Mouse (Mus musculus) 416B (cell line): ENCODE measurements at regions not wholly inside any gene's neighbourhood (a gene's known extent, or its start where the extent isn't known, plus 50 kb on each side); places are given as distances from the start of the nearest gene placed in this dataset.

Experiments used
- DNase-seq: peaks from one replicate; pipeline ENCODE4 v3.0.0; 2011; ENCODE audit warnings: low read depth

- DNase-seq: no peak
Measured at GRCm38 (mm10) chr5:133821273-133821672, 278.2 kb upstream of the Castor2 start.

GRCm38 (mm10) chr5:133815462-133815861, 284.0 kb upstream of the Castor2 start:
- DNase-seq: no peak

DNA sequence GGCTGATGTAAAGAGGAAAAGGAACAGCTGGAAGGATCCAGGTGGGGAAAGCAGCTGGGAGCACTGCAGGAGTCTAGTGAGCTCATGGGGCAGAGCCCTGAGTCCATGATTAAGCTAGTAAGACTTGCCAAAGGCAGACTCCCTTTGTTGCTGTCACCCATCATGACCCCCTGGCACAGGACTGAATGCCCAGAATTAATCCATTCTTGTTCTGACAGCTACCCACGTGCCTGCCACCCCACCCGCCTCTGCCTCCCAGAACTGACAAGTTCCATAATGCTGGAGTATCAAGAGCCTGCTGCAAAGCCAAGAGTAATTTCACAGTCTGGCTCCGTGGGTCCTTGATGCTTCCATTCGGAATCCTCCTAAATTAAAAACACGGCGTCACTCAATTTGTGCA, 285.1 kb upstream of the Castor2 start:
- no peak for DNase-seq

DNA sequence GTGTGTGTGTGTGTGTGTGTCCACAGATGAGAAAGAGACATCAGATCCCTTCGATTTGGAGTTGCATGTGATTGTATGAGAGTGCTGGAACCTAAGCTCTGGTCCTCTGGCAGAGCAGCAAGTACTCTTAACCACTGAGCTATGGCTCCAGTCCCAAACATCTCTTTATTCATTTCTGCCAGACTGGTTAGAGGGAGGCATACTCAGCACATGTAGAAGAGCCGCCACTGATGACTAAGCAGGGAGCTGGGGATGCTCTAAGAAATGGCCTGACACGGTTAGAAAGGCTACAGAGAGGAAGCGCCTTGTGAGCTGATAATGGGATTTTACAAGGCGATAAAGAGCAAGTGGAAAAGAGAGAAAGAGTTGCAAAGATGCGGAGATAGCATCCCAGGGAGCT, 287.3 kb upstream of the Castor2 start:
- DNase-seq: no peak

DNA sequence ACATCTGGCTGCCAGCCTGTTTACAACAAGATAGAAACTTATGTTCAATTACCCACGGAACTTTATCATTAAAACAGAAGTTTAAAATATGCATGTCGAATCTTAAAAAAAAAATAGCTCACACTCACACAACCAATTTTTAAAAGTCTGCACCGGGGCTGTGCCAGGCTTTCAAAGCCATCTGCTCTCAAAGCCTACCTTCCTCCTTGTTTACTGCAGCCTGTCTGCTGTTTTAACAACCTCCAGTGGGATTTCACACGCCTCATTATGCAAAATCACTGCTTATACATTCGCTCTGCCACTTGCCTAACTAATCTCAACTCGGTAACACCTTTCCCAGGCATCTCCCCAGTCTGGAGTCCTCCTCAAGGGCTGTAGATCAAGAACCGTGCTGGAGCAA, 292.6 kb upstream of the Castor2 start:
- no peak for DNase-seq

GRCm38 (mm10) chr5:133802001-133802400, 297.5 kb upstream of the Castor2 start:
- DNase-seq: peak; percentile 26

GRCm38 (mm10) chr5:133795638-133796037, 303.9 kb upstream of the Castor2 start:
- DNase-seq: no peak

DNA sequence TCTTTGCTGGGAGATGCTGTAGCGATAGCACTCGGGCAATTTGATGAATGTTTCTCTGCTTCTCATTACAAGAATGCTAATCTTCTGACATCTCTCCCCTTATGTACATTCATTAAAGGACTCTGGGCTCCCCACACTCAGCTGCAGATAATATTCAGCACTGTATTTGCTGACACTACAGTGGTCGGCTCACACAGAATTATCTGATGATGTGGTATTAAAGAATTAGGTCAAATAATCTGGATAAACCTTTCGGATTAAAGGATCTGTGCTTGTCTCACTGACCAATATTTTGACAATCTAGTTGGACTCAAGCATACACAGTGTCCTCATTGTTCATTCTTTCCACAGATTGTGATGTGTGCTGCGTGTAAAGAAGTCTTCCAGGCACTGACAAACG, 308.8 kb upstream of the Castor2 start:
- DNase-seq: no peak

DNA sequence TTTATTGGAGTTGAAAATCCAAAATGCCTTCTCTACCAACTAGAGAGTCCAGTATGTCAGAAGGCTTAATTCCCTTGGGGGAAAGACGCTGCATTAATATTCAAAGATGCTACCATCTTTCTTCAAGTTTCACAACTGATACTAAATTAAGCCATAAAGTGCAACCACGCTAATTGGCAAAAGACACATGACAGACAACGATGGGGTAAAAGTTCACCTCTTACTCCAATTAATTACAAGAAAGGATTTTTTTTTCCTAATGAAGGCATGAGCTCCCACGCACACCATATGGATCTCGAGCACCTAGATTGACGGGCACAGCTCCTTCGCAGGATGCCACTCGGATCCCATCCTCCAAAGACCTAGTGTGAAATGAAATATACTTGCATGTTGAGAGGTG, 311.5 kb upstream of the Castor2 start:
- no peak for DNase-seq

DNA sequence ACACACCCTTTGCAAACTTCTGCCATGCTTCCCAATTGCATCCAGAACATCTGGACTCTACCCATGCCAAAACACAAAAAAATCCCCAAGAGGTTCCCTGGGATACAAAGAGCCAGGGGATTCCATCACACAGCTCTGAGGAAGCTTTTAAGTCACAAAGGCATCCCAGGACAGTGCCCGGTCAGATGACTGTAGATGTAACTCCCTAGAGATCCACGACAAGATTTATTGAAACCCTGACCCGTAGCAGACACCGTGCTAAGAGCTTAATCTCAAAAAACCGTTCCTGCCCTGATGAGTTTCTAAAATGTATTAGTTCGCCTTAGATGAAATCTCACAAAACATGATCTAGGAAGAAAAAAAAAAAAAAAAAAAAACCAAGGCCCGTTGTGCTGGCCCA, 312.0 kb upstream of the Castor2 start:
- DNase-seq: no peak

GRCm38 (mm10) chr5:133776591-133776990, 322.9 kb upstream of the Castor2 start:
- no peak for DNase-seq

- no peak for DNase-seq
Measured at GRCm38 (mm10) chr5:133774116-133774515, 325.4 kb upstream of the Castor2 start.

DNA sequence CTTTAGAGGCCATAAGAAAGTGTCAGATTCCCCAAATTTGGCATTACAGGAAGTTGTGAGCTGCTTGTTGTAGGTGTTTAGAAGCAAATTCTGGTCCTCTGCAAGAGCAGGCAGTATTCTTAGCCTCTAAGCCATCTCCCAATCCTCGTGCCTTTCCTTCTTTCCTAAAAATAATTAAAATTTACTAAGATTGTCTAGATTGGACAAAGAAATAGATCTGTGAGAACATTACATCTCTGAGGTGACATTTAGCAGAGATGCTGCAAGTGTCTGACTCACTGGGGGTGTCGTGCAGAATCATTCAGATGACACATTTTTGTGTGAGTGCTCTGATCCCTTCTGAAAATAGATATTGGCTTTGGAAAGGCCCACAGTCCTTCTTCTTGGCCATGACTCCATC, 330.7 kb upstream of the Castor2 start:
- DNase-seq: no peak

DNA sequence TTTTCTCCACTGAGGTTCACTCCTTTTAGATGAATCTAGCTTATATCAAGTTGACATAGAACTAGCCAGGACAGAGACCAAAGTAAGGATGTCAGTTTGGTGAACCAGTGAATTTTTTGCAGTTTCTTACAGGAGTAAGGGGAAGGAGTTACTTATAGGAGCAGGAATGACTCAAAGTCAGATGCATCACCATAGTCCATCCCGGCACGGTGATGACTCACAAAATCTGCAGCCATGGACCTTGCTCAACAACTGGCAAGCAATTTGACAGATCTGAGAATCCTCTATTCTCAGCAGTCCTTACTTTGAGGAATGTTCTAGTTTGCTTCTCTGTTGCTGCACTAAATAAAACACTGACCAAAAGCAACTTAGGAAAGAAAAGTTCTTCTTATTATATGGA, 341.7 kb upstream of the Castor2 start:
- no peak for DNase-seq

GRCm38 (mm10) chr5:133754180-133754579, 345.3 kb upstream of the Castor2 start:
- no peak for DNase-seq

DNA sequence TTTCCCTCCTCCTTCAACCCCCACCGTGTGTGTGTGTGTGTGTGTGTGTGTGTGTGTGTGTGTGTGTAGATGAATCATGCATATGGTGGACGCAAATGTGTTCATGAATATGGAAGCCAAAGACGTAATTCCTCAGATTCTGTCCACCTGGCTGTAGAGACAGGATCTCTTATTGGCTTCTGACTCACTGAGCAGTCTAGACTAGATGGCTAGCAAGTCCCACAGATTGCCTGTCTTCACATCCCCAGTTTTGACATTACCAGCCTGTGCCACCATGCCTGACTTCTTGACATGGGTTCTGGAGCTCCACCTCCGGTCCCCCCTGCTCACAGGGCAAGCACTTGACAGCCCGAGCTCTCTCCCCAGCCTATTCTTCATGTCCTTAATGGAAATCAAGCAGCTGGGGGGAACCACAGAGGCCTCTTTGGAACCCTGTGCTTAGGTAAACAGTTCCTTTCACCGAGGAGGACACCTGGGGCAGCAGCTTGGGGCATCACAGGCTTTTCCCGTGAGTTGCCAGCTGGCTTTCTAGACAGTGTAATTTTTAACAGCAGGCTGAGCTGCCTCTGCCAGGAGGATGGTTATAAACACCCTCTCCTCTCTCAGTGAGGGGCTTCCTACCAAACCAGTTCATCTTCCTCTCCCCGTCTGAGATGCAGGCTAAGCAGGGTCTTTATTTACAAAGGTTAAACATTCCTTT, 345.9 kb upstream of the Castor2 start:
- DNase-seq: no peak

DNA sequence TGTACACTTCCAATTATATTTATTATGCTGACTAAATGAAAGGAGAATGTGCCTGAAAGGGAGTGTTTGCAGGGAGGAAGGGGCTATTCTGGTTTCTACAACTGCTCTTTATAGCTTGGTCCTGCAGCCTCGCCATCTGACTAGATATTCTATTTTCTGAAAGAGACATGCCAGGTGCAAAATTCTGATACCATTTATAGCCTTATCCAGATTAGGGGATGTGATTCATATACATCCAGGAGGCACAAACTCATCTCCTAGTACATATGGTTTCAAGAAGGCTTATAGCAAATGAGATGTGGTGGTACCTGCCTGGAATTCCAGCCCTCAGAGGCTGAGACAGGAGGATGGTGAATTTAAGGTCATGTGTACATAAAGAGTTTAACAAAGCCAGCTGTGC, 352.6 kb upstream of the Castor2 start:
- DNase-seq: no peak

GRCm38 (mm10) chr5:133746411-133746810, 353.1 kb upstream of the Castor2 start:
- DNase-seq: no peak

GRCm38 (mm10) chr5:133744136-133744535, 355.4 kb upstream of the Castor2 start:
- no peak for DNase-seq

GRCm38 (mm10) chr5:133743606-133744005, 355.9 kb upstream of the Castor2 start:
- no peak for DNase-seq

DNA sequence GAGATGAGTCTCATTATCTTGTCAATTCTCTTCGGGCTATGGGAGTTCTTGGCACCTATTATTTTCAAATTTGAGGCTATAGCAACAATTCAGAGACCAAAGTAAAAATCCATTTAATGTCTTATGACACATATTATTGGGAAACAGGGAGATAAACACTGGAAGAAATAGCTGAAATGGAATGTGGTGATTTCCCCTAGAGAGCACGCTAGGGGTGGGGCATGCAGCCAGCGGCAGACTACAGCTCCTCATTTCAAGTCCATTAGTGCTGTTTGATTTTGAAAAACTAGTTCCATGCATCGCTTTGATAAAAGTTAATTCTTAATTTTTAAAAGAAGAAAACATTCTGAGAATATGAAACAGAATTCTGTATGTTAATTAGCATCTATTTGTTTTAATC, 367.6 kb upstream of the Castor2 start:
- no peak for DNase-seq

- DNase-seq: no peak
Measured at GRCm38 (mm10) chr5:133718187-133719078, 381.1 kb upstream of the Castor2 start.

GRCm38 (mm10) chr5:133715830-133716229, 383.7 kb upstream of the Castor2 start:
- no peak for DNase-seq

GRCm38 (mm10) chr5:133712652-133713051, 386.9 kb upstream of the Castor2 start:
- DNase-seq: no peak
